Mouse (Mus musculus) kidney, adult 2 months (tissue): ENCODE data around the gene Kcnk13.

Experiments used
- CTCF ChIP-seq: fragments of 200-500 bp; conservative IDR thresholded peaks from 2 replicates; pipeline ENCODE4 v1.5.1; 2011; ENCODE audit warnings: low read depth, mild to moderate bottlenecking, control low read depth, low read length, moderate library complexity, mixed read lengths; ENCODE audit not compliant: insufficient read depth, insufficient read length
- POLR2A ChIP-seq: fragments of 200-500 bp; IDR thresholded peaks from one replicate; pipeline ENCODE4 v1.6.1; 2011; ENCODE audit warnings: low read depth, low read length, control low read depth

GRCm38 (mm10) chr12:99942441-99942840, 21.9 kb upstream of the Kcnk13 start:
- TF ChIP-seq CTCF: no peak
- no peak for TF ChIP-seq POLR2A
